Mouse (Mus musculus) testis, postnatal 10 days (tissue): ENCODE data around the gene Ski.

ENCODE experiments used
- DNase-seq: peaks from one replicate; pipeline ENCODE4 v3.0.0; 2021; ENCODE audit warnings: low spot score

The Ski gene

GRCm38 (mm10) chr4:155234371-155235310, 12.2 kb upstream of the Ski start:
- no peak for DNase-seq

- peak; percentile 75 for DNase-seq
These were observed 11.5 kb upstream of the Ski start for GRCm38 (mm10) chr4:155233878-155234277.

GRCm38 (mm10) chr4:155228461-155228860, 6.1 kb upstream of the Ski start:
- DNase-seq, result no peak

GRCm38 (mm10) chr4:155227986-155228385, 5.6 kb upstream of the Ski start:
- DNase-seq, result no peak

- DNase-seq, result no peak
These were observed 3.5 kb upstream of the Ski start for GRCm38 (mm10) chr4:155225918-155226317.

GRCm38 (mm10) chr4:155223594-155224528, 1.5 kb upstream of the Ski start:
- no peak for DNase-seq

- peak; percentile 100 for DNase-seq
These were observed 625 bp upstream of the Ski start for GRCm38 (mm10) chr4:155222841-155223593.

GRCm38 (mm10) chr4:155221599-155222551, 517 bp downstream of the Ski start:
- DNase-seq, result peak; percentile 82

- DNase-seq, result no peak
These were observed 1.3 kb downstream of the Ski start for GRCm38 (mm10) chr4:155221106-155221505.

- DNase-seq, result peak; percentile 69
These were observed 1.9 kb downstream of the Ski start for GRCm38 (mm10) chr4:155220213-155221100.

- no peak for DNase-seq
These were observed 2.9 kb downstream of the Ski start for GRCm38 (mm10) chr4:155219271-155220212.

GRCm38 (mm10) chr4:155218104-155218732, 4.2 kb downstream of the Ski start:
- DNase-seq, result no peak

- no peak for DNase-seq
These were observed 4.9 kb downstream of the Ski start for GRCm38 (mm10) chr4:155217241-155218103.

GRCm38 (mm10) chr4:155215773-155216630, 6.4 kb downstream of the Ski start:
- DNase-seq, result no peak

GRCm38 (mm10) chr4:155215203-155215602, 7.2 kb downstream of the Ski start:
- DNase-seq, result no peak

- DNase-seq, result no peak
These were observed 7.6 kb downstream of the Ski start for GRCm38 (mm10) chr4:155214793-155215192.
